Mouse (Mus musculus) left cerebral cortex, postnatal 10 days (tissue): ENCODE results near the gene Stk24. TPM values are rescaled to one million over a fixed set of nuclear protein-coding genes. Genes with fewer than 3 reads are reported as not detected.

Experiments
- DNase-seq, 2 experiments: peaks; one replicate each; pipeline ENCODE4 v3.0.0; 2021 to 2022; ENCODE audit warnings: low spot score in 2 of 2, mixed read lengths in 1 of 2; ENCODE audit errors: extremely low spot score in 1 of 2
- intact Hi-C: fragments of 180-260 bp; cut with DNase I; formaldehyde crosslinking; loops from one replicate; pipeline ENCODE4 v1.15.1; 2025
- total RNA-seq, 2 experiments: library from RNA; stranded (reverse); gene quantifications; 2 replicates each; pipeline ENCODE4 v1.2.3; 2021

Gene Stk24
- total RNA-seq, 2 experiments from 2014 or later, result 46.1 to 49.5 TPM

DNA sequence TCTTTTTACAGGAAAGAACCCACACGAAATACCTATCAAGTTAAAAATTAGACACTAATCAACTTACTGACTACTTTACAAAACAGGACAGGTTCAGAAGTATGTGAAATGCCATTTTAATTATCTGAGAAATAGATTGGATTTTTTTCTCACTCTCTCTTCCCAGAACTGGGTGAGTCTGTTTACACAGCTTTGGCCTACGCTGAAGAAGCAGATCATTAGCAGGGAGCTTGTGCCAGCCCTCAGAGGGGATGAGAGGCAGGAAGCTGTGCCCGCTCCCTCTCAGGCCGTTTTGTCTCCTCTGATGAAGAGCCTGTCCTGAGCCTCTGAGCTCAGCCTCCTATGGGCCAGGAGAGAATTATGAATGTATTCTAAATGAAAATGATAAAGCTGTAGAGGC lies 128.1 kb downstream of the Stk24 start:
- intact Hi-C loops, result loop anchor here (10.0 kb wide), 1 partner anchor 417 kb away; no protein-coding TSS in a partner anchor
- DNase-seq, result no peak

DNA sequence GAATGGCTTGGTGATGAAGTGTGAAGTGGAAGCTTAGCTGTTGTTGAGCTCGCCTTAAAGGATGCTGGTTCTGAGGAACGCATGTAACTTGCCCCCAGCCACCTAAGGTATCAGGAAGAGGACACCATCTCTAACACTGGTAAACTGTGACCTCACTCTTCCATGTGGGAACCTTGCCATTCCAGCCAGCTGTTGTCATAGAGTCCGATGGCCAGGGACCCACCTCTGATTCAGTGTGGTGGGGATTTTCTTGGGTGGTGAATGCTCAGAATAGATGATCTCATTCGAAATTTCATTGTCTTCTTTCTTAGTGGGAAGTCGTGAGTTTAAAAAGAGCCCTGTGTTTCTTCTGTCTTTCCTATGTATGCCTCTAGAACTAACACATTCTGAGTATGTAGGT lies 128.7 kb downstream of the Stk24 start:
- intact Hi-C loops, result loop anchor here (10.0 kb wide), 1 partner anchor 416 kb away; no protein-coding TSS in a partner anchor
- DNase-seq, result no peak

DNA sequence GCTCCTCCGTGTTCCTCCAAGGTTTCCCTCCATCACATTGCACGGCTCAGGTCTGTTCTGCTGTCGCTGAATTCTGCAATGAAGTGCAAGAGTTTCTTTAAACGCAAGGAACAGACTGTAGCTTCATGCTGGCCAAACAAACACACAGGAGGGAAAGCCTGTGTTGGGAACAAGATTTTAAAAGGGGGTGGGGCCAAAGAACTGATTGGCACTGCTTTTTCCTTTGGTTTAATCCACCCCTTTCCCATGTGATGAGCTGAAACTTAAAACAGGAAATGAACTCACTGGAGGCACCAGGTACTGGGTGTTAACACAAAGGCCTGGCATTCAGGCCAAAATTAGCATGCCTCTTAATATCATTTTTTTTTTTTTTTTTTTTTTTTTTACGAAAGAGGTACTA lies 131.5 kb downstream of the Stk24 start:
- no peak for DNase-seq
- intact Hi-C loops, result no loop called here

DNA sequence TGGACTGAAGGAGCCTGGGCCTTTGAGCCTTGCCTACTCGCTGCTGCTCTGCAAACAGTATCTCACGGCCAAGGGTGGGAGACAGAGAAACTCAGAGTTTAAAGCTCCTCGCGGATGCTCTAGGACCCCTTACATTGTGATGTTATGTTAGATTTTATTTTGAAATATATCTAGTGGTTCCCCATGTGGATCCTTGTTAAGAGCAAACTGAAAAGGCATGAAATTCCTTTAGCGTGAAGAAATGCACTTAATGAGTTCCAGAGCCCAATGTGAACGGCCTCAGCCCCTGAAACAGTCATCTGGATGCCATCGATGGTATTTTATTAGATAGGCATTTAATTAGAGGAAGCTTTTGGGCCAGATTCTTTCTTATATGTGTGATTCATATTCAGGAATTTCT lies 132.5 kb downstream of the Stk24 start:
- intact Hi-C loops, result no loop called here
- DNase-seq, result no peak

DNA sequence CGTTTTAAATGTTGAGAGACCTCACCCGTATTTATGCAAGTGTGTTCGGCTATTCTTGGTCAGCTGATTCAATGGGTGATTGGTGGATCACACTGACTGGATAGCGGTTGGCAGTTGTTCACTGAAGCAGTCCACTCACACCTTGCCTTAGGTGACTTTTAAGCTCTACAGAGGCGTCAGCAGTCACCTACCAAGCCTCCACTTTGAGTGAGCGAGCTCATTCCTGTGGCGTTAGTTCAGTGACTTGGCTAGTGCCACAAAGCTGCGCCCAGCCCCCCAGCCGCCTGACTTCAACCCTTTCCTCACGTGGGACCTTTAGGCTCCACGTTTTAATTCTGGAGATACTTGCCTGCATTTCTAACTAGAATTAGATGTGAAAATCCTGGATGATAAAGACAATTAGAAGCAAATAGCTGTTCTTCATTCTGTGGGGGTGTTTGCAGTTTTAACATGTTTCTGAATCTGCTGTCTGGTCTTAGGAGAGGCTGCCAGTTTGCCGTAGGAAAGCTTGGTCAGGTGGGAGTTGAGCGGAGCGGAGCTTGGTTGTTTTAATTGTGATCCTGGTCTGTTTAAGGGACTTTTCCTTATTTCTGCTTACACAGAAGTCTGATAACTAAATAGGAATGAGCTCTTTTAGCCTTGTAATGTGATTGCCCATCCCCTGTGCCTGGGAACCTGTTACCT lies 133.6 kb downstream of the Stk24 start:
- no peak for DNase-seq
- intact Hi-C loops, result no loop called here

DNA sequence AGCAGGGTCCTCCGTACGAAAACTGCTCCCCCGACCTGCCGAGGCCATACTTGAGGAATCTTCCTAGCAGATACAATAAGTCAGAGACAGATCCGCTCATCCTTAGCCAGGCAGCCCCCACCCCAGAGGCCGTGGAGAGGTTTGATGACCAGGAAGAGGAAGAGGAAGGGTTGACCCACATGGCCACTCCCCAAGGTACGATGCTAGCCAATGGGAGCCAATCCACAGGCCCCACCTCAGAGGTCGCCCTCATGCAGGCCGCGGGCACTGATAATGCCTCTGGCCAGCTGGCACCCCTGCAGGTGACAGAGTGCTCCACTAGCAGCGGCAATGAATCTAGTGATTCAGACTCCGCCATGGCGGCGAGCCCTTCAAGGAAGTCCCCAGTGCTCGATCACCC lies 135.7 kb downstream of the Stk24 start:
- intact Hi-C loops, result no loop called here

DNA sequence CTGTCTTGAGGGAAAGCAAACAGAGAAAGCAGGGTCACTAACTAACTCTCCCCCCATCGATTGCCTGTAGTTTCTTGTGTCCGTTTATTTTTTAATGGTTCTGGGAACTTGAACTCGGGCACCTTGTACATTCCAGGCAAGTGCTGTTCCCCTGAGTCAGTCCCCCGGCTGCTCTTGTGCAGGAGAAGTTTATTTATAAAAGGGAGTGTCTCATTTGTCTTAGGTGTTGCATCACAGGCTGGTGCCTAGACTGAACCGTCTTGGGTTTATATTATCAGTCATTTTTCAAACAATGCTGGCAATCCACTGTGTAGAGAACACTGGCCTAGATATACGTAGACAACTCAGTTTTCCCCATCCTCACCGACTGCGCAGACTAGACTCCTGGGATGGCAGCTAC lies 140.4 kb downstream of the Stk24 start:
- no peak for DNase-seq
- intact Hi-C loops, result no loop called here

More for the DNA sequence above, 135.7 kb downstream of the Stk24 start:
- no peak for DNase-seq

DNA sequence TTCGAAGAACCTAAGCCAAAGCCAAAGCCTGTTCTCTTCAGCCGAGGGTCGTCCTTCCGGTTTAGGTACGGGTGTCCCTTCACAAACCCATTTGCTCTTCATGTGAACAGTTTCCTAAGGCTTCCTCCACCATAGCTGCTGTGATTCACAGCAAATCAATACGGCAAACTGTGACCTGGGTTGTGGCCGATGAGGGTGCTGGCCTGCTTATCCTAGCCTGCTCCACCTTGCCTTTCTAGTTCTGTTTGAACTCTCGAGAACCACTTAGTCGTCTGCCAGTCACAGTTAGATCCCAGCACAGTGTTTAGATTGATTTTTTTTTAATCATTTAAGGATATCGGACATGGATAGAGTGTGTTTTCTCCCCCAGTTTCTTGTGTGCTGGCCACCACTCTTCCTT lies 141.1 kb downstream of the Stk24 start:
- no peak for DNase-seq
- intact Hi-C loops, result no loop called here

DNA sequence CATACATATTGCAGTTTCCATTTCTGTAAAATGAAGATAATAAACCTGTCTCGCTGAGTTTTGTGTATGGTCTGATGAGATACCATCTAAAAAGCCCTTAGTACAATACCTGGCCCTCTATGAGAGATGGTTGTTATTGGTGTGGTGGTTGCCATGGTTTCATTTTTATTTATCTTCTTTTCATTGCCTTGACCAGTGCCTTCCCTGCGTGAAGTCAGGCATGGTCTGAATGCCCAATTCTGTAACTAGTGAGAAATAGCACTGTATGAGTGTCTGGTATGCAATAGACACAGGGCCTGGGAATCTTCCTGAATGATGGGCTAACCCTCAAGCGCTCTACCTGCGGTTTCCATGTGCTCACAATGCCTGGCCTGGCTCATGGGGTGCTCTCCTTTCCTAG lies 143.1 kb downstream of the Stk24 start:
- DNase-seq, result no peak
- intact Hi-C loops, result no loop called here

Other genes starting within 250 kb of the Stk24 start
- under 1 TPM; 0.10 to 0.32 TPM for gene Slc15a1, start 125.2 kb upstream of the Stk24 start, total RNA-seq